Mouse (Mus musculus) hindbrain, embryonic 14.5 days (tissue): ENCODE results near the gene Morc3. TPM values are rescaled to one million over a fixed set of nuclear protein-coding genes. Genes with fewer than 3 reads are reported as not detected.

Experiments
- ATAC-seq: fragments of 200-750 bp; cut with Nextera tagmentation; 2 replicates; pipeline ENCODE4 v1.8.0; 2017; ENCODE audit warnings: moderate number of reproducible peaks, mild to moderate bottlenecking, moderate TSS enrichment, moderate library complexity; ENCODE audit not compliant: low FRiP score
- DNase-seq: peaks from one replicate; pipeline ENCODE4 v3.0.0-alpha.2; 2015; ENCODE audit warnings: low spot score
- H3K27ac ChIP-seq: fragments of 300-500 bp; sonication (generic); 2 replicates; pipeline ENCODE4 v1.5.1; 2014; ENCODE audit warnings: mild to moderate bottlenecking, moderate library complexity
- H3K27me3 ChIP-seq: fragments of 300-500 bp; sonication (generic); 2 replicates; pipeline ENCODE4 v1.6.1; 2014; ENCODE audit warnings: mild to moderate bottlenecking, low read length, mixed read lengths; ENCODE audit not compliant: control insufficient read depth, insufficient read depth
- H3K36me3 ChIP-seq: fragments of 300-500 bp; sonication (generic); replicated peaks from 2 replicates; pipeline ENCODE4 v1.6.1; 2014; ENCODE audit not compliant: control insufficient read depth, insufficient read depth
- H3K4me1 ChIP-seq: fragments of 300-500 bp; sonication (generic); replicated peaks from 2 replicates; pipeline ENCODE4 v1.6.1; 2014; ENCODE audit warnings: antibody characterized with exemption, low read length, mixed read lengths; ENCODE audit not compliant: control insufficient read depth, insufficient read depth
- H3K4me2 ChIP-seq: fragments of 300-500 bp; sonication (generic); replicated peaks from 2 replicates; pipeline ENCODE4 v1.6.1; 2014; ENCODE audit warnings: mild to moderate bottlenecking, moderate library complexity
- H3K4me3 ChIP-seq: fragments of 300-500 bp; sonication (generic); replicated peaks from 2 replicates; pipeline ENCODE4 v1.5.1; 2014; ENCODE audit warnings: mild to moderate bottlenecking, low read length
- H3K9ac ChIP-seq: fragments of 300-500 bp; sonication (generic); 2 replicates; pipeline ENCODE4 v1.6.1; 2014
- H3K9me3 ChIP-seq: fragments of 300-500 bp; sonication (generic); 2 replicates; pipeline ENCODE4 v1.6.1; 2016; ENCODE audit warnings: low read length; ENCODE audit not compliant: control insufficient read depth
- WGBS: fragments of 180-500 bp; shearing (Covaris S2); extraction: QIAGEN DNeasy Blood & Tissue Kit; methylation state at CpG from one replicate; pipeline ENCODE4 v1.1.7; 2014; 5-methylcytosine and 5-hydroxymethylcytosine counted together
- polyA plus RNA-seq: library from polyadenylated mRNA; unstranded; fragments of >200 nt; fragmentation: Nextera tagmentation; extraction: Ambion mirVana; gene quantifications from 2 replicates; pipeline ENCODE4 v1.2.1, GENCODE M21; 2014

Morc3 gene
- polyA plus RNA-seq, 1 experiment from 2014 or later = 33.6 TPM

DNA sequence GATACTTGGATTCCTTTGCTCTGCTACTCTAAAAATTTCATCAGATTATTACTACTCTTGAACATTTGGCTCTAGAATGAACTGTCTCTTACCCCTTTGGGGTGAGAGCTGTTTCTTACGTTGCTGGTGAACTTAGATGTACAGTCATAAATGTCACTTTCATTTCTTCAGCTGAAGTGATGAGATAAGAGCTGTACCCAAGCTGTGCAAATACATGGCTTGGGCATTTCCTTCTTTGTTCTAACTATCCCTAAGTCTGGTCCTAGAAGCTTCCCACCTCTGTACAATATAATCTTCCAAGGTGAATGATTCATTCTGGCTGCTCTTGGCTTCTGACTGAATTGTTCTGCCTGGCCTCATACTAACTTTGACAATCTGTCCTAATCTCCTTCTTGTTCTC, 7.1 kb downstream of the Morc3 start:
- H3K9ac ChIP-seq = no peak overlapping the region
- no peaks in the 10 kb centered on the region for H3K27me3 ChIP-seq
- H3K36me3 ChIP-seq = no peaks in the 10 kb centered on the region
- H3K9me3 ChIP-seq = no peaks in the 10 kb centered on the region
- no peak for DNase-seq
- no peak for ATAC-seq
- 98% methylated on average over 1 of the region's 1 CpGs for WGBS
- no peak overlapping the region for H3K4me3 ChIP-seq
- peaks cover 2% of the 10 kb centered on the region; the same call in 1 of the 2 replicates for H3K4me1 ChIP-seq
- no peak overlapping the region for H3K27ac ChIP-seq
- no peak overlapping the region for H3K4me2 ChIP-seq

DNA sequence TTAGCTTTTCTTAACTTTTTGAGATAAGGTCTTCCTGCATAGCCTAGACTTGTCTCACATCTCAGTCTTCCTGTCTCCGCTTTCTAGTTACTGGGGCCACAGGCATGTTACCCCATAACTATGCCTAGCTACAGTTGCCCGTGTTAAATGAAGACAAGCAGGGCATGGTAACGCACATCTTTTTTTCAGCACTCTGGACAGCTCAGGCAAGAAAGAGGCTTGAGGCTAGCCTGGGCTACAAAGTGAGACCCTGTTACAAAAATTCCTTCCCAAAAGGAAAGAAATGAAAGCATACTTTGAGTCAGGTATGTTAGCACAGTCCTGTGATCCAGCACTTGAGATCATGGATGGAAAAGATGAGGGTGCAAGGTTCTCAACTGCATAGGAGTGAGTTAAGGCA, 18.6 kb downstream of the Morc3 start:
- Histone ChIP-seq H3K4me2 (no peak overlapping the region), H3K9ac (no peak overlapping the region), H3K9me3 (no peaks in the 10 kb centered on the region), H3K4me1 (no peaks in the 10 kb centered on the region), H3K4me3 (no peak overlapping the region), H3K36me3 (peaks cover 96% of the 10 kb centered on the region), H3K27ac (no peak overlapping the region), H3K27me3 (no peaks in the 10 kb centered on the region)
- DNase-seq (no peak), ATAC-seq (no peak)
- WGBS = 98% methylated on average over 3 of the region's 3 CpGs

DNA sequence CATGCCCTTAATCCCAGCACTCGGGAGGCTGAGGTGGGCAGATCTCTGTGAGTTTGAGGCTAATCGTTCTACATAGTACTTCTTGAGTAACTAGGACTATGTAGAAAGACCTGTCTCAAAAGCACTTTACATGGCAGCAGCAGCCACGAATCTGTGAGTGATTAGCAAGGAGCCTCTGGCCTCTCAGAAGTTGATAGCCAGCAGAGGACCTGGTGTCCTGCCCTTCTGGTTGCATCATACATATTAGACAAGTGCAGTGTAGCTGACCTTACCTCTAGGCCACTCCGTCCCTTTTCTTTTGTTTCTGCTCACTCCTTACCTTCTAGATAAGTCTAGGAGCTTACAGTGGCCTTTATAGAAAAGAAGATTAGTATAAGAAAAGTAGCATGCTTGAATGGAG, 28.0 kb downstream of the Morc3 start:
- DNase-seq (no peak), ATAC-seq (no peak)
- no peaks in the 10 kb centered on the region for H3K27me3 ChIP-seq
- no peak overlapping the region for H3K9ac ChIP-seq
- H3K4me2 ChIP-seq = no peak overlapping the region
- no peaks in the 10 kb centered on the region for H3K4me1 ChIP-seq
- no peak overlapping the region for H3K4me3 ChIP-seq
- no peaks in the 10 kb centered on the region for H3K9me3 ChIP-seq
- H3K36me3 ChIP-seq = peaks cover 94% of the 10 kb centered on the region
- 93% methylated on average over 4 of the region's 4 CpGs for WGBS
- H3K27ac ChIP-seq = no peak overlapping the region

DNA sequence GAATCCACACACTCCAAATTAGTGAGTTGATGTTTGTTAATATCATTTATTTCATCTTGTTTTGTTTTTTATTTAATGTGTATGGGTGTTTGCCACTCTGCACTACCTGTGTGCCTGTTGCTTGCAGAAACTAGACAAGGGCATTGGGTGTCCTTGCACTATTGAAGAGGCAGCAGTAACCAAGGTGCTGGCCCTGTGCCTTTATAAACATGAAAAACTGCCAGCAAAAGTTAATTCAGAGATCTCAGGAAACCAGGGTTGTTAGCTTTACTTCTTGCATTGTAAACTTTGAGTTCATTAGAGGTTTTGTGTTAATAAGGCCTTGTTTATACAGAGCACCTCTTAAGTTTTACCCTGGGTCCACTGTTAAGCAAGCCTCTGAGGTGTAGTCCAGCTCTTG, 28.8 kb downstream of the Morc3 start:
- DNase-seq = no peak
- Histone ChIP-seq H3K27me3 (no peaks in the 10 kb centered on the region), H3K4me3 (no peak overlapping the region), H3K4me1 (no peaks in the 10 kb centered on the region), H3K27ac (no peak overlapping the region), H3K9me3 (no peaks in the 10 kb centered on the region), H3K36me3 (peaks cover 94% of the 10 kb centered on the region), H3K4me2 (no peak overlapping the region), H3K9ac (no peak overlapping the region)
- ATAC-seq = no peak

DNA sequence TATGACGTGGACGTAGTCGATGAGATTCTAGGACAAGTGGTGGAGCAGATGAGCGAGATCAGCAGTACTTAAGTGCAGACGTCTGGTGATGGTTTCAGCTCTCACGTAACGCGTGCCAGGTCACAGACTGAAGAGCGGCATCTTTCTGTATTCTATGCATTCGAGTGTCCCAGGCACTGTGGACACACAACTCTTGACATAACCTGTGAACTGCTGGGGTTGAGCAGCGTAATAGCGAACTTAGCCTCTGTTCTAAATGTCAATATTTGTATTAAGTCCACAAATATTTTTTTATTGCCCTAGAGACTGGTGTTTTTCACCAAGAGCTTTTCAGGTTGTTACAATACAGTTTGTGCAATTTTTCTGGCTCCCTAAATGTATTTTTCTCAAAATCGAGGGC, 42.9 kb downstream of the Morc3 start:
- 94% methylated on average over 13 of the region's 13 CpGs for WGBS
- Histone ChIP-seq H3K36me3 (peaks cover 75% of the 10 kb centered on the region), H3K4me1 (no peaks in the 10 kb centered on the region), H3K4me3 (no peak overlapping the region), H3K9me3 (no peaks in the 10 kb centered on the region), H3K27me3 (no peaks in the 10 kb centered on the region), H3K27ac (no peak overlapping the region), H3K9ac (no peak overlapping the region), H3K4me2 (no peak overlapping the region)
- no peak for ATAC-seq
- no peak for DNase-seq

- Histone ChIP-seq H3K27me3 (no peaks in the 10 kb centered on the region), H3K9ac (no peak overlapping the region), H3K27ac (no peak overlapping the region), H3K4me1 (no peaks in the 10 kb centered on the region), H3K9me3 (no peaks in the 10 kb centered on the region), H3K36me3 (peaks cover 45% of the 10 kb centered on the region), H3K4me3 (no peak overlapping the region), H3K4me2 (no peak overlapping the region)
- DNase-seq (no peak), ATAC-seq (no peak)
- 94% methylated on average over 6 of the region's 6 CpGs for WGBS
Observed at GRCm38 (mm10) chr16:93877612-93878380, 45.9 kb downstream of the Morc3 start.

DNA sequence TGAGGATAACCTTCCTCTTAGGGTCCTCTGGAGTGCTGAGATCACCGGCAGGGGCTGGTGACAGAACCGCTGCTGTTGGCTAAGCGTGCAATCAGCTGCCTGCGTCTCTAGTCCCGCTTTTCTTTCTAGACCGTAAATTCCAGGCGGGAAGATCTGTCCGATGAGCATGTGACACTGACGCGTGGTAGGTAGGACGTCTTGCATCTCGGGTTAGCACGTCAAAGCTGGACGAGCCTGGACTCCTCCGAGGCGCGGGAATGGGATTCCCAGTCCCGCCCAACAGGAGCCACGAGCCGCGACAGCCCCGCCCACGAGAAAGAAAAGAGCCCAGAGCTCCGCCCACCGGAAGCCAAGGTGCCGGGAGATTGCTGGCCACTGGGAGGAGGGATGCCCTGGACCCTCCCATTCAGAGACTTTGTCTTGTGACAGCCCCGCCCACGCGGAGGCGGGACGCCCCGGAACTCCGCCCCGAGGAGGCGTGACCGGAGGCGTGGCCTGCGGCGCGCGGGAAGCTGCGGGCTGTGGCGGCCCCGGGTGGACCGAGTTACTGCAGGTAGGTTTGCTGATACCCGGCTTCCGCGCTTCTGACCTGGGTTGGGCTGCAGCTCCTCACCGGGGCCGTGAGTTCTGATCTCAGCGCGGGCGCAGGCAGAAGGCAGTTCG, 51.6 kb downstream of the Morc3 start, which contains the start of gene Chaf1b:
Gene Chaf1b (plus strand): TSS at position 479 of the 663 bp plus-strand sequence.
- peak within 1 kb of the TSS; percentile 73 for H3K9ac ChIP-seq
- H3K4me3 ChIP-seq = peak within 1 kb of the TSS; percentile 83
- ATAC-seq (peak; percentile 94), DNase-seq (peak; percentile 96)
- peak within 1 kb of the TSS; percentile 98 for H3K4me2 ChIP-seq
- 0 out of 2 replicates have a peak, but pooled peaks cover 6% of the 10 kb centered on the region for H3K36me3 ChIP-seq
- peaks cover 2% of the 10 kb centered on the region; the same call in 1 of the 2 replicates for H3K4me1 ChIP-seq
- 0 out of 2 replicates have a peak within 1 kb of the TSS, but pooled peaks have one; percentile 5 for H3K27ac ChIP-seq
- no peaks in the 10 kb centered on the region for H3K9me3 ChIP-seq
- no peaks in the 10 kb centered on the region for H3K27me3 ChIP-seq
- WGBS = under 1% methylated on average over 54 of the region's 54 CpGs

GRCm38 (mm10) chr16:93884086-93884721, 52.3 kb downstream of the Morc3 start:
- H3K36me3 ChIP-seq = 0 out of 2 replicates have a peak, but pooled peaks cover 6% of the 10 kb centered on the region
- peaks cover 2% of the 10 kb centered on the region; the same call in 1 of the 2 replicates for H3K4me1 ChIP-seq
- H3K27ac ChIP-seq = no peak overlapping the region
- DNase-seq (peak; percentile 28), ATAC-seq (peak; percentile 68)
- no peaks in the 10 kb centered on the region for H3K27me3 ChIP-seq
- WGBS = under 1% methylated on average over 43 of the region's 43 CpGs
- peak overlapping the region; percentile 98 for H3K4me2 ChIP-seq
- peak overlapping the region; percentile 73 for H3K9ac ChIP-seq
- H3K4me3 ChIP-seq = peak overlapping the region; percentile 83
- H3K9me3 ChIP-seq = no peaks in the 10 kb centered on the region

DNA sequence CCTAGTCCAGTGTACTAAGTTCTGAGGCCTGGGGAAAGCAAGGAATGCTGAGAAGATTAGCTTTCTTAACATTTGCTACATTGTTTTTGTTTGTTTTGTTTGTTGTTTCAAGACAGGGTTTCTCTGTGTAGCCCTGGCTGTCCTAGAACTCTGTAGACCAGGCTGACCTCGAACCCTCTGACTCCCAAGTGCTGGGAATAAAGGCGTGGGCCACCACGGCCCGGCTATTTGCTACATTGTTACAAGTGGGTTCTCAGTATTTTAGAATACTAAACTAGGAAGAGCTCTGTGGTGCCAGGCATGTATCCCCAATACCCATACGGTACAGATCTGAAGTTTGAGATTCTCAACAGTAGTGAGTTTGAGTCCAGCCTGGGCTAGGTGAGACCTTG, 52.8 kb downstream of the Morc3 start:
- peak overlapping the region; percentile 73 for H3K9ac ChIP-seq

More for the DNA sequence above, 52.8 kb downstream of the Morc3 start:
- Histone ChIP-seq H3K4me2 (peak overlapping the region; percentile 98), H3K36me3 (0 out of 2 replicates have a peak, but pooled peaks cover 6% of the 10 kb centered on the region), H3K4me3 (peak overlapping the region; percentile 83), H3K27me3 (no peaks in the 10 kb centered on the region), H3K27ac (no peak overlapping the region), H3K4me1 (peaks cover 2% of the 10 kb centered on the region; the same call in 1 of the 2 replicates), H3K9me3 (no peaks in the 10 kb centered on the region)
- no peak for DNase-seq
- WGBS = 55% methylated on average over 5 of the region's 5 CpGs
- no peak for ATAC-seq
